Mouse (Mus musculus): Measurements from ENCODE around the gene Cd69.

Gene Cd69

DNA sequence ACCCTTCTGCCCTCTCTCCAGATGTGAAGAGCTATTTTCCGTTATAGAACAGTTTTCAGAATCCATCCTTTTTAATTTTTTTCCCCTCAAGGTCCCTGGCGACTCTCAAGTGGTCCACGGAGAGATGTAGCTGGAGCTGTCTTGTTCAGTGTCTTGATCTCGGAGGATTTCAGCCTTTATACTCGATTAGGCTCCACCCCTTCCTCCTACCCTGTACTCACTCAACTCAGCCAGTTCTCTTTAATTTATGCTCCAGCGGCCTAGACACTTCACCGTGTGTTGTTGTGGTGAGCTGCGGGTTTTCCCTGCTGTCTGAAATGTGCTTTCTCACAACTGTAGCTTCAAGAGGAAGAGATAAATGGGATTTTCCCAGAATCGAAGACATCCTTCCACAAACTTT lies at the start of gene Cd69:
TSS of gene Cd69 (minus strand) at position 217 of the 400 bp plus-strand sequence.
- DNase-seq (ENCODE audit: low read depth): no peak

DNA sequence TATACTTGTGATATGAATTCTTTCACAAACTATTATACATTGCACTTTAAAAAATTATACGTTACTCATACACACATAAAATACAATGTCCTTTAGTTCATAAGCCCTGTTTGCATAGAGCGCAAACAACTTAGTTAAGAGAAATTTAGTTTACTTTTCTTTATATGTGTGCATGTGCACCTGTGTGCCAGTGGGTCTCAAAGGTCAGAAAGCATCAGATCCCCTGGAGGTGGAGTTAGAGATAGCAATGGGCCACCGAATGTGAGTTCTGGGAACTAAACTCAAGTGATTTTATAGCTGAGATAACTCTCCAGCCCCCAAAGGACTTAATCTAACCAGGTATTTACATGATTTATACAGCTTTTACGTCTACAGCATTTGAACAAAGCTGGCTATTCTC lies 44.1 kb upstream of the Cd69 start:
- no peak for DNase-seq (ENCODE audit: low read depth)

DNA sequence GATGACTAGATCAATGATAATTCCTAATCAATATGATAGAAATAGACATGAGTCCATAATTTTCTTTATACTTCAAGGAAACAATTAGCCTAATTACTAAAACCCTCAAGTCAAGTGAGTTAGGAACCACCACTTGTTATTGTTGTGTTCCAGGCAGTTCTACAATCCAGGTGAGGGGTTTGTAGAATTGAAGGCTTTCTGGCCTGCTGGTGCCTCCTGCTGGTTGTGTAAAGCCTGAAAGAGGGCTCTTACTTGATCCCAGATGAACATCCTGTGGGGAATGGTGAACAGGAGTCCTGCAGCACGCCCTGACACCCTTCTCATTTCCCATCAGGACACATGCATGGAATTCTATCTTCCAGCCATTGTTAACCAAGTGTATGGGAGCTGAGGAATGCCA lies 43.2 kb upstream of the Cd69 start:
- no peak for DNase-seq (ENCODE audit: low read depth)

DNA sequence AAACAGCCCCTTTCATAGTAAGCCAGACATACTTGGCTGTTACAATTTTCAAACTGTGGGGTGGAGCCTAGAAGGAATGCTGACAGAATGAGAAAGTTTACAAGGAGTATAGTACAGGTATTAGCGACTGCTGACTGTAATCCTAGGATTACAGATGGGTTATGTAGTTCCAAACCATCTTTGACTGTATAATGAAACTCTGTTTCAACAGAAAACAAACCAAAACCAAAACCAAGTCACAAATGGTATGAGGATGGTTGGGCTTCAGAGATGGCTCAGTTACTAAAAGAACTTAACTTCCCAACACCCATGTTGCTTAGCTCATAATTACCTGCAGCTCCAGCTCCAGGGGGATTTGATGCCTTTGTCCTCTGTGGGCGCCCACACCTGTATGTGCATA lies 41.2 kb upstream of the Cd69 start:
- no peak for DNase-seq (ENCODE audit: low read depth)

DNA sequence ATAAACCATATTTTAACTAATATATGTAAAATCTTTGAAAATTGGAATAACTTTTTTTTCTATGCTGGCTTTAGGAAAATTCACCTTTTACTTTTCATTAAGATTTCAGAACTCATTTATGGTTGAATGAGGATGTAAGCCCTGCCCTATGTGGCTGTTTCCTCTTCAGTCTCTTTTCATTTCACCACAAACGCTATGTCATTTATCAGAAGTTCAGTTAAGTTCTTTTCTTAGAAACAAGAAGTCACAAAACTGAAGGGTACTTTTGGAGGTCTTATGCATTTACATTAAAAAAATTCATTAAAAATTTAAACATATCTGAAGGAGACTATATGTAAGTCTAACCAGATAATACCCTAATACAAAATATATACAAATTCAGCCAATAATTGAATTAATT lies 40.5 kb upstream of the Cd69 start:
- DNase-seq (ENCODE audit: low read depth): no peak

DNA sequence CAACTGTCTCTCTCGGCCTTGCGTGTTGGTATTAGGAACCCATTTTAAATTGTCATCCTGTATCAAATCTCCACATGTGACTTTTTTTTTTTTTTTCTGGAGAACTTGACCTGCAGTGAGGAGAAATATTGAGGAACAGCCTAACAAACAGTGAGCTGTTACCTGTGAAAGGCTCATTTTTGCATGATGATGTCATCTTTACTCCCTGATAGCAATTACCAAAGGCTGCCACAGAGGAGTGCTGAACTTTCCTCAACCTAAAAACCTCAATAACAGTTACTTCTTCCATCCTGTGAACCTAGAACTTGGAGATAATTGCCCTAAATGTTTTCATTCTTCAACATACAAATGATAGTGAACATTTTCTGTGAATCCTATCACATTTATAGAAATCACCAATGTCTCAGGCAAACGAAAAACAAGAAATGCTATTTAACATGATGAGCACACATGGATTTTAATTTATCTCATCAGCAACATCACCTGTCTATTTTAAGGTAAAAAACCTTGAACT lies 39.5 kb upstream of the Cd69 start:
- no peak for DNase-seq (ENCODE audit: low read depth)

DNA sequence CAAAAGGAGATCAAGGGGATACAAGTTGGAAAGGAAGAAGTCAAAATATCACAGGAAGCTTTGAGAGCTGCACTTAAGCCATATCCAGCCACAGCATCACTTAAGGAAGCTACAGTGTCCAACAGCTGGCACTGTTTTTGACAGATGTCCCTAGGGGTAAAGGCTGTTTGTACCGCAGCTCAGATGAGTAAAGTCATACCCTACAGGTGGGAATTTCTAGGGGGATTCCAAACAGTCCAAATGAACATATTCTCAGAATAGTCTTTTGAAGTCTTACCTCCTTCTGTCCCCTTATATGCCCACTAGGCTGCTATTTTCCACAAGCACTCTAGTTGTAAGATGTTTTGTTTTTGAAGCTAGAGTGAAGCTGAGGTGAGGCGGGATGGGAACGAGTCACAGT lies 37.3 kb upstream of the Cd69 start:
- DNase-seq (ENCODE audit: low read depth): no peak

DNA sequence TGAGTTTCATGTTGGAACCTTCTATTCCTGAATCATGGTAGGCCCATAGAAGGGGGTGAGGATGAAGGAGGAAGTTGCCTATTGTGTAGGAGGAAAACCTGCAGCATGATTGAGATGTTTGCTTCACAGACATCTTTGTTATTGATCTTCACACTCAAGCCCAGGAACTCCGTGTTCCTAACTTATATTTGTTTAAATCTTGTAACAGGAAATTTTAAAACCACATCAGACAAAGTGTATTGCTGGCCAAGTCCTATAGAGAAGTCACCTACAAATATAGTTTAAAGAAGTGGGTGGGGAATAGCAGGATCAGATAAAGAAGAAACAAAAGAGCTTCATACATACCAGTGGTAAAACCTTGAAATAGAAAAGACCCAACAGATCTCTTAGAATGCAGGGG lies 28.9 kb upstream of the Cd69 start:
- DNase-seq (ENCODE audit: low read depth): no peak

DNA sequence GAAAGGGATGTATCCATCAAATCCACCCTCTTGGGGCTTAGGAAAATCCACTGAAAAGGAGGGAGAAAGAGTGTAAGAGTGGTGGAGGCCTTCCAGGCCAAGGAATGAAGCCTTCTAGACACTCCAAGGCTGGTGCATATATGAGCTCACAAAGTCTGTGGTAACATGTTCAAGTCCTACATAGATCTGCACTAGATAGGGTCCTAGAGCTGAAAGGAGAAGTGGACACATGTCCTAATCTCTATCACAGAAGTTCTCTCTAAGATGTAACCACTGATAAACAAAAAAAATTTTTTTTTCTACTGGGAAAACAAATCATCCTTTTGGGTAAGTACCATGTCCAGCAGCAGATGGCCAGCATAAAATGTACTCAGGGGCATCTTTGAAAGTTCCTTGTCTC lies 13.5 kb upstream of the Cd69 start:
- DNase-seq (ENCODE audit: low read depth): no peak

DNA sequence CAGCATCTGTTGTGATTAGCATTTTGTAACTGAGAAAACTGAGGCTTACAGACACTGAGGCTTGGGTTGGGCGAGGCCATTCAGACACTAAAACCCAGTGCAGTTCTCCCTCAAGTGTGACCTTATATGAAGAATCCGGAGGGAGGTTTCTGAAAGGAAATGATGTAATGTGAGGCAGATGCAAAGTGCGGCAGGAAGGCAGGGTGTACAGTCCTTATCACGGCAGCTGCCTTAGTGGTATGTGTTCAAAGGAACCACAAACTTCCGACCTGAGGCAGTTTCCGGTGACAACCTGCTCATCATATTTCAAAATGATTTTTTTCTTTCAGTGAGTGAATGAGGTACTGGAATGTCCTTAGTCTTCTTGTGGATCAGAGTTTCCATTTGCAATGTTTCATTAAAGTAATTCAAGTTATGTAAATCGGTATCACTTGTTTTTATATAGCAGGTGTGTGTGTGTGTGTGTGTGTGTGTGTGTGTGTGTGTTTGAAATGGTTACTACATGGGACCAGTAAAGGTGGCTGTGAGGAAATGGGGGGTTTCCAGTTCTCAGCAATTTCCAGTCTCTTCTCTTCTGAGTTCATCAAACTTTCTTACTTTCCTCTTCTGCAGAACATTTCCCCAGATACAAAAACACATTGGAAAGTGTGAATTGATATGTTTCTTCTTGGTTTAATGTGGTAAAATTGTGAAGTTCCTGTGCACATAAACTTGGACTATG lies 9.3 kb upstream of the Cd69 start:
- DNase-seq (ENCODE audit: low read depth): no peak

DNA sequence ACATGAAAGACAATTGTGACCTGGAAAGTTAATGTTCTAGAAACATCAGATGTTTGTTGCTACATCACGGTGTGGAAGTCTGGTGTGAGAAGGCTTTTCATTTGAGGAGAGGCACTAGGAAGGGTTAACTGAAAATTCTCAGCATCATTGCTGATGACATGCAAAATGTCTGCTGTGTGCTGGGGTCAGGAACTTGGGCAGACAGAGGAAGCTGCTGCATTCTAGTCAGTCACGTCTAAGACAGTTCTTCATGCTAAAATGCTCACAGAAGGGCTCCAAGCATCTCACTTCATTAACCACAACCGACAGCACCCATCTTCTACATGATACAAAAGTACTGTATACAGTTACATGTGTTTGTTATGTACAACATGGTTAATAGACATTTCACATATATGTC lies 8.0 kb upstream of the Cd69 start:
- DNase-seq (ENCODE audit: low read depth): no peak

DNA sequence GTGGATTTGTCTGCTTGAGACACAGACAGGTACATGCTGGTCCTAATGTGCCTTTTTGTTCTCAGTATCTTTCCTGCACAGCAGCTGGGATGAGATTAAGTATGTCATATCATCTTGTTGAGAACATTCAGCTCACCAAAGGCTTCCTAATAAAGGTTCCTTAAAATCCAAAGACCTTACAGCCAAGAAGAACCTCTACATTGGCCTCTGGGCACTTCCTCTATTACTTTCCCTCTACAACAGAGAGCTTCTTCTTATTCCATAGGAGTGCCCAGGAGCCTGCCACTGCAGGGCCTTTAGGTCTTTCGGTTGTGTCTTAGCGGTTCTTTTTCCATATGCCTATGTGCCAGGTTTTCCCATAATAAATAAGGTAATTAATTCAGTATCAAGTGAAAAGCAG lies 1.2 kb upstream of the Cd69 start:
- DNase-seq (ENCODE audit: low read depth): no peak

DNA sequence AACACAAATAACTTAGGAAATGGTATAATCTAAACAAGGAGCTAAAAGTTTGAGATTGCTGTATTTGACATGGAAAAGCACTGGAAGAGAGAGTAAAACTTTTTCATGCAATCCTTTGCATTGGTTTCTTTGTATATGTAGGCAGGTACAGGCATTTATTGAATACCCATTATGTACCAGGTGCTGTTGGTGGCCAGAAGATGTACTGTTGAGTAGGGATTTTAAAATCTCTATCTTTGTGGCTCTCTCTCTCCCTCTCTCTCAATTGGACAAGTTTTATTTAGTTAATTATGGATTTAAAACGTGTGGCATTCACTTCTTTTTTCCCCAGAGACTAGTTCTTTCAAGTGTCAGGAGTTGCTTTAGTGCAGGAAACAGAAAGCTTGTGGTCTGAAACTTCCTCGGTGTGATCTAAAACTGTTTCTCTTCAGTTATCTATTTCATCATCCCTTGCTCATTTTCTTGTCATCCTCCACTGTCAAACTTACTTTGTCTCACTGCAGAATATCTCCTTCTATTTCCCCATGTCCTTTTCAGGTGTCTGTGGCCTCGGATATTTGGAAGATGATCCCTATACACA lies 478 bp upstream of the Cd69 start:
- DNase-seq (ENCODE audit: low read depth): no peak

DNA sequence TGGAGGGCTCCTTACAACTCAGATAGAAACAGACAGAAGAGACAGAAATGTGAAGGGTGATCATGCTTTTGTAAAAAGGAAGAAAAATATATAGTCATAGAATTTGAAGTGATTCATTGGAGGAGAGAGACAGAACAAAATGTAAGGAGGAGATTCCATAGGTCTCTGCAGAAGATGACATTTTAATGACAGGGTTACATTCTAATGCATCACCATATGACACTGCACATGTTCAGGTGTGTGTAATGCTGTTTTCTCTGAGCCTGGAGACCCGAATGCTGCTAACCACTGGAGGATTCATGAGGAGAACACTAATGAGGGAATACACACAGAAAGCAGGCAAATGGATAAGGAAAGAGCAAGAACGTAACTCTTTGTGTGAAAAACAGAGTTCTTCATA lies 760 bp downstream of the Cd69 start:
- DNase-seq (ENCODE audit: low read depth): no peak

DNA sequence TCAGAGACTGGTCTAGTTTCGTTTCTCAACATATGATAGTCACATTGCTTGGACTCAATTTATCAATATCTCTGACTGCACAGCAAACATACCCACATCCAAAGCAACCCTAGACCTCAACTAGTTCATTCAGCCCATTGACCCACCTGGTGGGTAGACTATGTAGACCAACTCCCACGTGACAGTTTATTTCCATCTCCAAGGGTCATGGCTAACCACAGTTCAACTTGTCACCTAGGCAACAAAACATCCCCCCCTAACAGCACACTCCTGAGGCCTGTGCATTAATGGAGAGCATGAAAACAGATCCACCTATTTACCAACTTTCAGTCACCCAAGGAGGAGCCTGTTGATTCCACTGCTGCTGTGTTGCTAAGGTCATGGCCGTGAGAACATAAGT lies 1.6 kb downstream of the Cd69 start:
- DNase-seq (ENCODE audit: low read depth): no peak

DNA sequence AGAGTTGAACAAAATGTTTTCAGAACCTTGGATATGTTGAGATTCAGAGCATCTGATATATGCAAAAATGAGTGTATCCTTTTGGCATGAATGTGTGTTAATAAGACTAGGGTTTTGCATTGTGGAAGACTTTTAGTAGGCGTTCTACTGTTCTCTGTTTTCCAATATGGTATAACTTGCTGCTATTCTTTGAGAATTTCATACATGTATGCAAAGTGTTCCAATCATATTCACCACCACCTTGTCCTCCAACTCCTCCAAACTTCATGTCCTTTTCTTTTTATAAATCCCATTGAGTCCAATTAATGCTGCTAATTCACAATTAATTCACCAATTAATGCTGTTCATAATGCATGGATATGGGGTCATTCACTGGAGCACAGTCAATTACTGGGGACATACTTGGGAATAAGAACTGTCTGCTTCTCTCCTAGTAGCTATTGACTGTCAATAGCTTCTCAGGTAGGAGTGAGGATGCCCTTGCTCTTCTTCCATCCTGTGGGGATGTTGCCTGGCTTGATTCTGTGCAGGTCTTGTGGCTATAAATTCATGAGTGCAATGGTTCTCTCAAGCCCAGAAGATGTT lies 8.7 kb downstream of the Cd69 start:
- DNase-seq (ENCODE audit: low read depth): no peak

DNA sequence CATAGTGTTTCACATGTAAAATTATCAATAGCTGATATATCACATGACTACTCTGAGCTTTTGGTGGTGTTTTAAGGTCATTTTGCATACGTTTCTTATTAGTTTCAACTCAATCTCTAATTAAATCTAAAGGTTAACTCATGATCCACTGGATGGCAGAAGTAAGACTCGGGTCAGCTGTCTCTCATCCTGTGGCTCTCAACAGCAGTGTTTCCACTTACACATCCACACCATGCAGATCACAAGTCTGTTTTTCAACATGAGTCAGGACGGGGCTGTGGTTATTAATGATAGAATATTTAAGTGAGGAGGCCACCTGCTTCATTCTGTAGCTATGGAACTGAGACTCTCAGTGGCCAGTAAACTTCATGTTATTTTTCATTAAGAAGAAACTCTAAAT lies 9.4 kb downstream of the Cd69 start:
- no peak for DNase-seq (ENCODE audit: low read depth)

DNA sequence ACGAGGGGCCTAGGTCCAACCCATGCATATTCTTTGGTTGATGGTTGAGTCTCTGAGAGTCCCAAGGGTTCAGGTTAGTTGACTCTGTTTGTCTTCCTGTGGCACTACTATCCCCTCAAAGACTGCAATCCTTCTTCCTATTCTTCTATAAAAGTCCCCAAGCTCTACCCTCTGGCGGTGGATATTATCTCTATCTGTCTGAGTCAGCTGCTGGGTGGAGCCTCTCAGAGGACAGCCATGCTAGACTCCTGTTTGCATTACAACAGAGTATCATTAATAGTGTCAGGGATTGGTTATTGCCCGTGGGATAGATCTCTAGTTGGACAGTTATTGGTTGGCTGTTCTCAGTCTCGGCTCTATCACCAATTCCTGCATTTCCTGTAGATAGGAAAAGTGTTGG lies 14.3 kb downstream of the Cd69 start:
- no peak for DNase-seq (ENCODE audit: low read depth)

DNA sequence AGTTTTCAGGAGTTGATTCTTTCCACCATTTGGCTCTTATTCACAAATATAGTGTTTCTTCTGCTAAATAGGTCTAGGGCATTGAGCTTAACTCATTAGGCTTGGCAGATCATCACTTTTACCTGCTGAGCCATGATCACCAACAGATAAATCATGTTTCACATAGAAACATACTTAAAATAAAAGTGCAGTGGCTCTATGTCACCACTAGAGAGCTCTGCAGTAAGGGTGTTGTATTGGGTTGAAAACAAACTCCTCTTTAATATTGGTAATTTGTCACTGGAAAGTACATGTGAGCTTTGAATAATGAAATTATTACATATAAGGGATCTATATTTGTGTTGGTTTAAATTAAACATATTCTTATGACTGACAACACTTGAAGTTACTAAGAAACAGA lies 15.2 kb downstream of the Cd69 start:
- no peak for DNase-seq (ENCODE audit: low read depth)

DNA sequence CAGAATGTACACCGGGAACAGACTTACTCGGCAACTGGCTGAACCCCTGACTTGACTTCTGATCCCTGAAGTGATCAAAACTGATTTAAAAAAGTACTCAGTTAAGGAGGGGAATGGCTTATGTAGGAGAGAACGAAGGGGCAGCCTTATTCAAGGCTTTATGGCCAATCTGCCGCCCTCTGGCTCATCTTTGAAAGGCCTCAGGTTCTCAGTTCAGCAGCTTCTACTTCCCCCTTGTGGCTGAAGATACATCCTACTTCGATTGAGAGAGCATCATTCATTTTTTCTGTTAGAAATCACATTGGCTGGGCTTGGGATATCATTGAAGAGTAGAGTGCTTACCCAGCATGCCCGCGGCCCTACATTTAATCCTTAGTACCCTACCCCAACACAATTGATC lies 19.2 kb downstream of the Cd69 start:
- DNase-seq (ENCODE audit: low read depth): no peak

DNA sequence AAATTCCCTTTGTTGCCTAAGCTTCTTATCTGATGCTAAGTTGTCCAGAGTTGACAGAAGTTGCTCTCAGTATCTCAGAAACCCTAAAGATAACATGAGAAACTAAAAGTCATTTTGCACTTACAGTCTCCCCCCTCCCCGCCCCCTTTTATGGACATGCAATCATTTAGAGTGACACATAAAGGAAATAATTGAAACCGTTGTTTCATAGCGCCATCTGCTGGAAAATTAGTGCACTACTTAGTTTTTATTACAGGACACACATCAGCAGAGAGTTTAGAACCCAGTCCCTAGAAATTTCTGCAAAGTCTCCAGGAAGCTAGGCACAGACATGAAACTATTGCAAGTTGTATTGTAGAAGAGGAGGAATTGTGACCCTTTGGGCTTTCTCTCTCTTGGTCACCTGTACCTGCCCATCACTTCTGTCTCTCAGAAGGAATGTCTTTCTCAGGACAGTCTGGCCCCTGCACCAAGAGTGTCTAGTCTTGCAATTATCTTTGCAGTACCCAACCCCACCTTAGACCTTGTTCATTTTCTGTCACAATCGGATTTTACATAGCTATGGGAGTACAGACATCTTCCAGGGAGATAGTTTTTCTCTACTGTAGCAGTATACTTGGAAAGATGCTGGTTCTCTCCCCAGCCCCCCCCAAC lies 20.2 kb downstream of the Cd69 start:
- DNase-seq (ENCODE audit: low read depth): no peak

DNA sequence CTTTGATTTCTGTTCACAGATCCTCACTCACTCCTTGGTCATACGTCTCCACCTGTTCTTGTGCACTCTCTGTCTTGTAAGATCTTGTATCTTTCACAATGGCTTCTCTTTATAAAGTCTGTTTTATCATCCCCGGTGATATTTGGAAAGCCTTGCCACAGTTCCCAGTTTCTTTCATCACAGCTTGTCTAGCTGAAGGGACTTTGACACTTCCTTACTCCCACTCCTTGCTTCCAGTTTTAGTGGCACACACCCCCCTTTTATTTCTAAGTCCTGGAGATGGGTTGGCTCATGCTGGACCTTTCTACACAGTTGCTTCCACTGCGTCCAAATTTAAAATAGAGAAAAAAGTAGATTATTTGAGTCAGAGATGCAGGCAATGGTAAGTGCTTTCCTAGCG lies 20.9 kb downstream of the Cd69 start:
- DNase-seq (ENCODE audit: low read depth): no peak

DNA sequence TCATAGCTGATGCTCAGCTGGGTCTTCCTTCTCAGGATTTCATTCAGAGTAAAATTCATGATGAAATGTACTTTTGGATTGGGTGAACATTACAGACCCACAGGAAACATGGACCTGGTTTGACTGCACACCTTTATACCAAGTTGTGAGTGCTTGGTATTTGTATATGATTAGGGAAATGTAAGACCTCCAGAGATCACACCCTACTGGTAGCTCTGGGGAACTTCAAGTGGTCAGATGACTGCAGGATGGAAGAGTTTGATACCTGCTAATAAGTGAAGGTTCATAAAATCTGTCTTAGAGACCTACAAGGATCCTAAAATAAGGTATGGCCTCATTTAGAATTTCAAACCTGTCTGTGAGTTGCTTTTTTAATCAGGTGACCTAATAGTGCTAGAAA lies 27.0 kb downstream of the Cd69 start:
- DNase-seq (ENCODE audit: low read depth): no peak
